17 mouse cellular contexts compared by ENCODE assay signal in genomic region chr2:180288966-180289365, GRCm38 (mm10). TPM values are rescaled to one million over a fixed set of nuclear protein-coding genes. Genes with fewer than 3 reads are reported as not detected.
A peak's percentile ranks its signal among the peaks of the same experiment; 100 is the strongest.
DNase-seq lines count a peak whose midpoint lies in the region; ATAC-seq and TF ChIP-seq lines count a peak whose summit lies in the region.
"Had no signal": no experiment of that assay in that cellular context is flagged by ENCODE, and none has a peak within 500 bp of the region (broad histone marks: within the 10 kb centered on the region; RNA-seq: fewer than 3 reads in every experiment).

No protein-coding gene starts in this region.

- DNase-seq in lung, embryonic 14.5 days: no peak
- no peak for DNase-seq in lung, adult 2 months
- peak; percentile 49 for DNase-seq in embryo, embryonic 10 days (ENCODE audit: low spot score)
- DNase-seq in gastrocnemius, adult 2 months: no peak
- DNase-seq in thymus, adult 18-20 months: no peak
- DNase-seq: adrenal gland, postnatal 14 days; forebrain, postnatal 0 days; heart, postnatal 10 days; left cerebral cortex, postnatal 4 days; thymus, postnatal 4 days had no signal

- H3K9ac ChIP-seq in lung, embryonic 14.5 days: no peak overlapping the region
- H3K9ac ChIP-seq in embryonic facial prominence, embryonic 15.5 days: no peak overlapping the region
- H3K9ac ChIP-seq in stomach, embryonic 14.5 days (replicated peaks; ENCODE audit: low read depth, low read length): 0 out of 2 replicates have a peak overlapping the region, but pooled peaks have one; percentile 28
- H3K9ac ChIP-seq: forebrain, postnatal 0 days had no signal

- TF ChIP-seq POLR2A in lung, adult 2 months (IDR thresholded peaks at IDR 0.05; ENCODE audit: borderline replicate concordance, extremely low read depth, low read depth, low read length): no peak

- no peak; the same call in 1 of the 2 replicates for ATAC-seq in lung, embryonic 14.5 days (ENCODE audit: insufficient read depth)
- ATAC-seq in embryonic facial prominence, embryonic 15.5 days (ENCODE audit: insufficient number of reproducible peaks, low FRiP score, low TSS enrichment, low read depth): no peak
- peak; percentile 43; the same call in 1 of the 2 replicates for ATAC-seq in stomach, embryonic 14.5 days (ENCODE audit: insufficient number of reproducible peaks, insufficient read depth, low FRiP score, low read depth)
- ATAC-seq: CD4-positive, CD25-positive, alpha-beta regulatory T cell, adult 4 months; forebrain, postnatal 0 days had no signal

- intact Hi-C loops in gastrocnemius, adult 2 months (cut with DNase I): no loop called here

- no peaks in the 10 kb centered on the region for H3K36me3 ChIP-seq in lung, embryonic 14.5 days (ENCODE audit: insufficient read depth)
- no peaks in the 10 kb centered on the region for H3K36me3 ChIP-seq in embryonic facial prominence, embryonic 15.5 days
- no peaks in the 10 kb centered on the region for H3K36me3 ChIP-seq in stomach, embryonic 14.5 days (ENCODE audit: control insufficient read depth, insufficient read depth, low read length)

- H3K4me1 ChIP-seq in lung, embryonic 14.5 days (ENCODE audit: insufficient read depth): peaks cover 26% of the 10 kb centered on the region
- no peaks in the 10 kb centered on the region; the same call in 1 of the 2 replicates for H3K4me1 ChIP-seq in lung, adult 2 months (ENCODE audit: control insufficient read depth, insufficient read depth, low read length)
- H3K4me1 ChIP-seq in embryonic facial prominence, embryonic 15.5 days: 0 out of 2 replicates have a peak, but pooled peaks cover 3% of the 10 kb centered on the region
- H3K4me1 ChIP-seq in stomach, embryonic 14.5 days (ENCODE audit: control insufficient read depth, insufficient read depth, low read length): peaks cover 10% of the 10 kb centered on the region; the same call in 1 of the 2 replicates

- no peaks in the 10 kb centered on the region for H3K27me3 ChIP-seq in lung, embryonic 14.5 days (ENCODE audit: insufficient read depth, low read length)
- no peaks in the 10 kb centered on the region for H3K27me3 ChIP-seq in embryonic facial prominence, embryonic 15.5 days
- H3K27me3 ChIP-seq in stomach, embryonic 14.5 days (ENCODE audit: control insufficient read depth, insufficient read depth, low read length): no peaks in the 10 kb centered on the region

- 42% methylated on average over 11 of the region's 11 CpGs for WGBS in lung, embryonic 14.5 days
- 66% methylated on average over 11 of the region's 11 CpGs for WGBS in lung, adult 2 months
- 38% methylated on average over 11 of the region's 11 CpGs for WGBS in embryonic facial prominence, embryonic 15.5 days
- WGBS in stomach, embryonic 14.5 days: 33% methylated on average over 11 of the region's 11 CpGs

- peak overlapping the region; percentile 7; the same call in 1 of the 2 replicates for H3K4me3 ChIP-seq in lung, embryonic 14.5 days (ENCODE audit: low read depth, low read length)
- H3K4me3 ChIP-seq in lung, adult 2 months (replicated peaks; ENCODE audit: extremely low read depth, low read depth, low read length): no peak overlapping the region
- H3K4me3 ChIP-seq in embryonic facial prominence, embryonic 15.5 days (replicated peaks): peak overlapping the region; percentile 32
- 0 out of 2 replicates have a peak overlapping the region, but pooled peaks have one; percentile 7 for H3K4me3 ChIP-seq in stomach, embryonic 14.5 days (ENCODE audit: low read depth, low read length)
- H3K4me3 ChIP-seq in gastrocnemius, adult 2 months: no peak overlapping the region

- peak overlapping the region; percentile 43 for H3K4me2 ChIP-seq in lung, embryonic 14.5 days
- peak overlapping the region; percentile 35 for H3K4me2 ChIP-seq in embryonic facial prominence, embryonic 15.5 days (replicated peaks)
- peak overlapping the region; percentile 35 for H3K4me2 ChIP-seq in stomach, embryonic 14.5 days (replicated peaks; ENCODE audit: low read depth, low read length)

- TF ChIP-seq CTCF in lung, embryonic 14.5 days (IDR thresholded peaks at IDR 0.05; ENCODE audit: low read depth): no peak
- TF ChIP-seq CTCF in lung, adult 2 months (IDR thresholded peaks at IDR 0.05; ENCODE audit: insufficient read depth, low read length): no peak
- TF ChIP-seq CTCF in gastrocnemius, adult 2 months (IDR thresholded peaks at IDR 0.05): no peak

- H3K9me3 ChIP-seq in lung, embryonic 14.5 days (ENCODE audit: low read depth, low read length): no peaks in the 10 kb centered on the region
- H3K9me3 ChIP-seq in embryonic facial prominence, embryonic 15.5 days (replicated peaks): no peaks in the 10 kb centered on the region
- no peaks in the 10 kb centered on the region for H3K9me3 ChIP-seq in stomach, embryonic 14.5 days (ENCODE audit: control insufficient read depth, low read depth, low read length)

- peak overlapping the region; percentile 73 for H3K27ac ChIP-seq in lung, embryonic 14.5 days (ENCODE audit: low read depth)
- H3K27ac ChIP-seq in embryonic facial prominence, embryonic 15.5 days (replicated peaks): no peak overlapping the region
- peak overlapping the region; percentile 92 for H3K27ac ChIP-seq in stomach, embryonic 14.5 days (ENCODE audit: low read length)
- no peak overlapping the region for H3K27ac ChIP-seq in gastrocnemius, adult 2 months
- H3K27ac ChIP-seq: macrophage had no signal

RNA-seq across cellular contexts. Expression of gene Rbbp8nl, which starts 0.7 kb away (rescaled TPM):
- 1.9 and 2.3 TPM in 2 replicates for polyA plus RNA-seq in lung, embryonic 14.5 days (2014; fragmentation: Nextera tagmentation; extraction: Ambion mirVana)
- 1.4 and 2.3 TPM in 2 replicates for polyA plus RNA-seq in lung, adult 2 months (2012; rRNA removed)
- 1.5 and 1.8 TPM in 2 replicates for polyA plus RNA-seq in embryonic facial prominence, embryonic 15.5 days (2015; fragmentation: Nextera tagmentation; extraction: Ambion mirVana)
- 3.1 TPM in 2 replicates for polyA plus RNA-seq in stomach, embryonic 14.5 days (2014; fragmentation: Nextera tagmentation; extraction: Ambion mirVana)
- not detected for total RNA-seq in gastrocnemius, adult 2 months (2021)
- total RNA-seq: adrenal gland, postnatal 14 days; forebrain, postnatal 0 days; gastrocnemius, postnatal 4 days; heart, postnatal 10 days; layer of hippocampus, postnatal 10 days; left cerebral cortex, postnatal 4 days had no signal
- polyA plus RNA-seq: CD4-positive, CD25-positive, alpha-beta regulatory T cell, adult 4 months; cortical plate, adult 2 months; forebrain, postnatal 0 days; macrophage had no signal

RNA-seq across cellular contexts. Expression of gene Cables2, which starts 15.7 kb away (rescaled TPM):
- 24.0 and 25.6 TPM in 2 replicates for polyA plus RNA-seq in lung, embryonic 14.5 days (2014; fragmentation: Nextera tagmentation; extraction: Ambion mirVana)
- 22.7 and 28.2 TPM in 2 replicates for polyA plus RNA-seq in lung, adult 2 months (2012; rRNA removed)
- 13.5 and 14.2 TPM in 2 replicates for polyA plus RNA-seq in embryonic facial prominence, embryonic 15.5 days (2015; fragmentation: Nextera tagmentation; extraction: Ambion mirVana)
- 15.5 and 20.4 TPM in 2 replicates for polyA plus RNA-seq in stomach, embryonic 14.5 days (2014; fragmentation: Nextera tagmentation; extraction: Ambion mirVana)
- total RNA-seq in gastrocnemius, adult 2 months (2021): 1 to 10 TPM; 9.3 to 9.8 TPM

RNA-seq across cellular contexts. Expression of gene Rps21, which starts 31.8 kb away (rescaled TPM):
- 630 and 724 TPM in 2 replicates for polyA plus RNA-seq in lung, embryonic 14.5 days (2014; fragmentation: Nextera tagmentation; extraction: Ambion mirVana)
- 2,052 and 2,661 TPM in 2 replicates for polyA plus RNA-seq in lung, adult 2 months (2012; rRNA removed)
- polyA plus RNA-seq in embryonic facial prominence, embryonic 15.5 days (2015; fragmentation: Nextera tagmentation; extraction: Ambion mirVana): 599 and 606 TPM in 2 replicates
- 734 and 745 TPM in 2 replicates for polyA plus RNA-seq in stomach, embryonic 14.5 days (2014; fragmentation: Nextera tagmentation; extraction: Ambion mirVana)
- total RNA-seq in gastrocnemius, adult 2 months (2021): 100 to 1,000 TPM; 359 to 473 TPM

RNA-seq across cellular contexts. Expression of gene Gata5, which starts 45.5 kb away (rescaled TPM):
- 37.4 and 42.7 TPM in 2 replicates for polyA plus RNA-seq in lung, embryonic 14.5 days (2014; fragmentation: Nextera tagmentation; extraction: Ambion mirVana)
- polyA plus RNA-seq in lung, adult 2 months (2012; rRNA removed): 5.4 and 9.9 TPM in 2 replicates
- not detected in 2 replicates for polyA plus RNA-seq in embryonic facial prominence, embryonic 15.5 days (2015; fragmentation: Nextera tagmentation; extraction: Ambion mirVana)
- polyA plus RNA-seq in stomach, embryonic 14.5 days (2014; fragmentation: Nextera tagmentation; extraction: Ambion mirVana): 4.9 and 5.4 TPM in 2 replicates
- not detected for total RNA-seq in gastrocnemius, adult 2 months (2021)
- total RNA-seq: forebrain, postnatal 0 days; layer of hippocampus, postnatal 10 days; left cerebral cortex, postnatal 4 days had no signal
- polyA plus RNA-seq: CD4-positive, CD25-positive, alpha-beta regulatory T cell, adult 4 months; cortical plate, adult 2 months; forebrain, postnatal 0 days; macrophage had no signal

Comparison
In these comparisons a context has a peak if more than half of its experiments do, and no peak if none do; other contexts are left out.
1. H3K4me3 ChIP-seq: peak in lung, embryonic 14.5 days (single experiment), embryonic facial prominence, embryonic 15.5 days (single experiment) and stomach, embryonic 14.5 days (single experiment); none in lung, adult 2 months (single experiment) and gastrocnemius, adult 2 months (single experiment).
2. H3K27ac ChIP-seq: peak in lung, embryonic 14.5 days (single experiment) and stomach, embryonic 14.5 days (single experiment); none in embryonic facial prominence, embryonic 15.5 days (single experiment) and gastrocnemius, adult 2 months (single experiment).
3. Peak in every context shown above with its lines, with median percentiles within 50 percentile points of each other: H3K4me2 ChIP-seq.